21 mouse cellular contexts compared by ENCODE assay signal in genomic region chr2:115082292-115082809, GRCm38 (mm10).
DNase-seq lines count a peak whose midpoint lies in the region; ATAC-seq and TF ChIP-seq lines count a peak whose summit lies in the region.
"Had no signal": no experiment of that assay in that cellular context is flagged by ENCODE, and none has a peak within 500 bp of the region (broad histone marks: within the 10 kb centered on the region; RNA-seq: fewer than 3 reads in every experiment).

No protein-coding gene starts in this region.

- no peaks in the 10 kb centered on the region for H3K36me3 ChIP-seq in heart, embryonic 16.5 days (ENCODE audit: control insufficient read depth, insufficient read depth)
- no peaks in the 10 kb centered on the region for H3K36me3 ChIP-seq in lung, embryonic 14.5 days (ENCODE audit: insufficient read depth)
- no peaks in the 10 kb centered on the region for H3K36me3 ChIP-seq in kidney, embryonic 15.5 days
- H3K36me3 ChIP-seq: embryonic facial prominence, embryonic 15.5 days; limb, embryonic 13.5 days; liver, embryonic 13.5 days; midbrain, embryonic 13.5 days had no signal

- no peak overlapping the region for H3K9ac ChIP-seq in heart, embryonic 16.5 days (ENCODE audit: low read length)
- H3K9ac ChIP-seq in lung, embryonic 14.5 days, result no peak overlapping the region
- no peak overlapping the region for H3K9ac ChIP-seq in kidney, embryonic 15.5 days
- H3K9ac ChIP-seq: embryonic facial prominence, embryonic 15.5 days; forebrain, postnatal 0 days; hindbrain, embryonic 14.5 days; limb, embryonic 13.5 days; liver, embryonic 13.5 days; midbrain, embryonic 13.5 days had no signal

- no peaks in the 10 kb centered on the region for H3K9me3 ChIP-seq in heart, embryonic 16.5 days (replicated peaks; ENCODE audit: control insufficient read depth, low read length)
- H3K9me3 ChIP-seq in lung, embryonic 14.5 days (ENCODE audit: low read depth, low read length), result no peaks in the 10 kb centered on the region
- no peaks in the 10 kb centered on the region for H3K9me3 ChIP-seq in kidney, embryonic 15.5 days (replicated peaks)
- H3K9me3 ChIP-seq: embryonic facial prominence, embryonic 15.5 days; limb, embryonic 13.5 days; liver, embryonic 13.5 days; midbrain, embryonic 13.5 days had no signal

- no peaks in the 10 kb centered on the region for H3K4me1 ChIP-seq in heart, embryonic 16.5 days (ENCODE audit: control insufficient read depth, insufficient read depth, low read length)
- H3K4me1 ChIP-seq in lung, embryonic 14.5 days (ENCODE audit: insufficient read depth), result no peaks in the 10 kb centered on the region
- no peaks in the 10 kb centered on the region for H3K4me1 ChIP-seq in kidney, embryonic 15.5 days
- H3K4me1 ChIP-seq: embryonic facial prominence, embryonic 15.5 days; limb, embryonic 13.5 days; liver, embryonic 13.5 days; midbrain, embryonic 13.5 days had no signal

- H3K27ac ChIP-seq in heart, embryonic 16.5 days (ENCODE audit: low read length), result 0 out of 2 replicates have a peak overlapping the region, but pooled peaks have one; percentile 20
- H3K27ac ChIP-seq in lung, embryonic 14.5 days (ENCODE audit: low read depth), result peak overlapping the region; percentile 32; the same call in 1 of the 2 replicates
- peak overlapping the region; percentile 80 for H3K27ac ChIP-seq in kidney, embryonic 15.5 days
- H3K27ac ChIP-seq: embryonic facial prominence, embryonic 15.5 days; hindbrain, embryonic 14.5 days; limb, embryonic 13.5 days; liver, embryonic 13.5 days; midbrain, embryonic 13.5 days had no signal

- H3K27me3 ChIP-seq in heart, embryonic 16.5 days (ENCODE audit: control insufficient read depth, insufficient read depth, low read length), result no peaks in the 10 kb centered on the region
- no peaks in the 10 kb centered on the region for H3K27me3 ChIP-seq in lung, embryonic 14.5 days (ENCODE audit: insufficient read depth, low read length)
- no peaks in the 10 kb centered on the region for H3K27me3 ChIP-seq in kidney, embryonic 15.5 days
- H3K27me3 ChIP-seq: embryonic facial prominence, embryonic 15.5 days; liver, embryonic 13.5 days; midbrain, embryonic 13.5 days had no signal

- no peak for ATAC-seq in heart, embryonic 16.5 days (replicated peaks; ENCODE audit: extremely low read depth, insufficient read depth, low FRiP score)
- ATAC-seq in lung, embryonic 14.5 days (ENCODE audit: insufficient read depth), result 0 out of 2 replicates have a peak, but pooled peaks have one; percentile 24
- ATAC-seq in kidney, embryonic 15.5 days (replicated peaks; ENCODE audit: low FRiP score), result peak; percentile 64
- no peak for ATAC-seq in cerebellum, adult (ENCODE audit: insufficient number of reproducible peaks, low FRiP score, low TSS enrichment)
- ATAC-seq: forebrain, postnatal 0 days; inflammation-experienced regulatory T-cells, adult 6 months; lung, postnatal 0 days; midbrain, embryonic 13.5 days had no signal

- no peak overlapping the region for H3K4me2 ChIP-seq in heart, embryonic 16.5 days (ENCODE audit: low read depth, low read length)
- H3K4me2 ChIP-seq in lung, embryonic 14.5 days, result no peak overlapping the region
- H3K4me2 ChIP-seq in kidney, embryonic 15.5 days, result no peak overlapping the region
- H3K4me2 ChIP-seq: embryonic facial prominence, embryonic 15.5 days; hindbrain, embryonic 14.5 days; limb, embryonic 13.5 days; liver, embryonic 13.5 days; midbrain, embryonic 13.5 days had no signal

- no peak overlapping the region for H3K4me3 ChIP-seq in heart, embryonic 16.5 days (ENCODE audit: low read length)
- no peak overlapping the region for H3K4me3 ChIP-seq in lung, embryonic 14.5 days (ENCODE audit: low read depth, low read length)
- no peak overlapping the region for H3K4me3 ChIP-seq in kidney, embryonic 15.5 days (replicated peaks)
- H3K4me3 ChIP-seq: embryonic facial prominence, embryonic 15.5 days; limb, embryonic 13.5 days; liver, embryonic 13.5 days; midbrain, embryonic 13.5 days had no signal

- 59% methylated on average over 6 of the region's 6 CpGs for WGBS in heart, embryonic 16.5 days
- WGBS in lung, embryonic 14.5 days, result 59% methylated on average over 6 of the region's 6 CpGs
- 45% methylated on average over 6 of the region's 6 CpGs for WGBS in kidney, embryonic 15.5 days

- TF ChIP-seq CTCF in lung, embryonic 14.5 days (IDR thresholded peaks at IDR 0.05; ENCODE audit: low read depth), result no peak

- no peak for DNase-seq in heart, postnatal 14 days
- DNase-seq in lung, embryonic 14.5 days, result peak; percentile 23
- no peak for DNase-seq in lung, postnatal 25 days (ENCODE audit: low spot score)
- DNase-seq in kidney, postnatal 14 days, result peak; percentile 22
- DNase-seq: cerebellum, adult 11 months; cerebellum, adult 9-11 months; forebrain, postnatal 0 days; gastrocnemius, postnatal 25 days; layer of hippocampus, adult 9-11 months; liver, embryonic 13.5 days; right cerebral cortex, postnatal 14 days; thymus, postnatal 25 days had no signal

- intact Hi-C loops in heart, postnatal 14 days (cut with DNase I), result no loop called here

Comparison
In these comparisons a context has a peak if more than half of its experiments do, and no peak if none do; other contexts are left out.
1. DNase-seq: peak in lung, embryonic 14.5 days (single experiment) and kidney, postnatal 14 days (single experiment); none in heart, postnatal 14 days (0 of 2) and lung, postnatal 25 days (single experiment).
2. ATAC-seq: peak in lung, embryonic 14.5 days (single experiment) and kidney, embryonic 15.5 days (single experiment); none in heart, embryonic 16.5 days (single experiment) and cerebellum, adult (single experiment).
3. H3K27ac ChIP-seq: peak in every context shown above with its lines; median percentile 80 in kidney, embryonic 15.5 days; 32 in lung, embryonic 14.5 days; 20 in heart, embryonic 16.5 days.